29 mouse cellular contexts compared by ENCODE assay signal in the genomic region with DNA sequence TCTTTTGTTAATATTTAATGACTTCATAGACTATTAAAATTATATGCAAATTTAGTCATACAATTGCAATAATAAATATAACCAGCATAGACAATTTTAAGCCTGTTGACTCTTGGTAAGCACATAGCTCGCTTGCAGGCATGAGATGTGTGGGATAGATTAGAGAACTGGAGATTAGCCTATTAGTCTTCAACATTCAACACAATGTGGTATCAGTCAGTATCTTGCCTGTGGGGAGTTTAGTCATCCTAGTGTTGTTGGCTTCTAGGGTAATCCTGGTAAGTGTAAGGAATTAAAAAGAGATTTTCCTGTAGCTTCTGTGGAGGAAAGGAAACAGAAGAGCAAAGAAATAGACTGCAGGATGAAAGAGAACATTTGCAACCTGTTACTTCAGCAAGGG. TPM values are rescaled to one million over a fixed set of nuclear protein-coding genes. Genes with fewer than 3 reads are reported as not detected.
"Had no signal": no experiment of that assay in that cellular context is flagged by ENCODE, and none has a peak within 500 bp of the region (broad histone marks: within the 10 kb centered on the region; RNA-seq: fewer than 3 reads in every experiment).

No protein-coding gene starts in this region.

- H3K36me3 ChIP-seq: embryonic facial prominence, embryonic 10.5 days; embryonic facial prominence, embryonic 12.5 days; embryonic facial prominence, embryonic 13.5 days; embryonic facial prominence, embryonic 15.5 days; forebrain, embryonic 10.5 days; forebrain, embryonic 12.5 days; forebrain, embryonic 15.5 days had no signal

- H3K4me3 ChIP-seq: embryonic facial prominence, embryonic 10.5 days; embryonic facial prominence, embryonic 12.5 days; embryonic facial prominence, embryonic 13.5 days; embryonic facial prominence, embryonic 15.5 days; erythroblast, embryonic 14.5 days; forebrain, embryonic 10.5 days; forebrain, embryonic 12.5 days; forebrain, embryonic 13.5 days; forebrain, embryonic 15.5 days; gastrocnemius, adult 2 months; heart, adult 2 months had no signal

- H3K27me3 ChIP-seq: embryonic facial prominence, embryonic 12.5 days; embryonic facial prominence, embryonic 13.5 days; embryonic facial prominence, embryonic 15.5 days; forebrain, embryonic 13.5 days; forebrain, embryonic 15.5 days had no signal

- ATAC-seq: forebrain, embryonic 13.5 days; forebrain, embryonic 14.5 days; forebrain, embryonic 15.5 days; forebrain, embryonic 16.5 days; forebrain, postnatal 0 days had no signal

- H3K4me1 ChIP-seq: embryonic facial prominence, embryonic 10.5 days; embryonic facial prominence, embryonic 12.5 days; embryonic facial prominence, embryonic 13.5 days; embryonic facial prominence, embryonic 15.5 days; forebrain, embryonic 15.5 days had no signal

- H3K4me2 ChIP-seq: embryonic facial prominence, embryonic 12.5 days; embryonic facial prominence, embryonic 13.5 days; embryonic facial prominence, embryonic 15.5 days; forebrain, embryonic 12.5 days; forebrain, embryonic 13.5 days; forebrain, embryonic 15.5 days had no signal

- H3K9ac ChIP-seq: embryonic facial prominence, embryonic 12.5 days; embryonic facial prominence, embryonic 13.5 days; embryonic facial prominence, embryonic 15.5 days; forebrain, embryonic 12.5 days; forebrain, embryonic 13.5 days; forebrain, embryonic 15.5 days; forebrain, postnatal 0 days had no signal

- DNase-seq: cerebellum, adult 2 months; cerebellum, adult 8-10 months; cerebellum, adult 9-10 months; cerebellum, adult 9-11 months; cerebellum, postnatal 10 days; cerebellum, postnatal 14 days; cerebellum, postnatal 25 days; cerebellum, postnatal 36 days; embryo, embryonic 11 days; forebrain, postnatal 0 days; gastrocnemius, adult 2 months; gastrocnemius, postnatal 10 days; gastrocnemius, postnatal 14 days; gastrocnemius, postnatal 25 days; gastrocnemius, postnatal 36 days; heart, adult 11 months; heart, adult 18-20 months; heart, adult 2 months had no signal

- H3K9me3 ChIP-seq: embryonic facial prominence, embryonic 10.5 days; embryonic facial prominence, embryonic 12.5 days; embryonic facial prominence, embryonic 15.5 days; forebrain, embryonic 12.5 days; forebrain, embryonic 15.5 days had no signal

- H3K27ac ChIP-seq: embryonic facial prominence, embryonic 10.5 days; embryonic facial prominence, embryonic 12.5 days; embryonic facial prominence, embryonic 13.5 days; embryonic facial prominence, embryonic 15.5 days; forebrain, embryonic 10.5 days; forebrain, embryonic 12.5 days; forebrain, embryonic 13.5 days; forebrain, embryonic 15.5 days; gastrocnemius, adult 2 months; heart, adult 2 months had no signal

RNA-seq across cellular contexts. Expression of gene Mylk, which starts 20.7 kb away (rescaled TPM):
- polyA plus RNA-seq: erythroblast, embryonic 14.5 days had no signal
